Mouse (Mus musculus): ENCODE data around the gene St6galnac6. TPM values are rescaled to one million over a fixed set of nuclear protein-coding genes. Genes with fewer than 3 reads are reported as not detected.
A peak's percentile ranks its signal among the peaks of the same experiment; 100 is the strongest.

The St6galnac6 gene
- polyA plus RNA-seq, 1 experiment from 2014 or later, result 15.2 TPM

- Histone ChIP-seq H3K36me3 (ENCODE audit: control insufficient read depth, insufficient read depth, low read length) (no peaks in the 10 kb centered on the region), H3K4me1 (ENCODE audit: control insufficient read depth, insufficient read depth, low read length) (peaks cover 32% of the 10 kb centered on the region), H3K27me3 (replicated peaks; ENCODE audit: control insufficient read depth, insufficient read depth, low read length) (no peaks in the 10 kb centered on the region), H3K9me3 (ENCODE audit: control insufficient read depth, low read length) (peaks cover 3% of the 10 kb centered on the region; the same call in 1 of the 2 replicates), H3K4me3 (ENCODE audit: low read length) (peak overlapping the region; percentile 80), H3K4me2 (ENCODE audit: low read depth, low read length) (peak overlapping the region; percentile 82), H3K27ac (ENCODE audit: low read length) (peak overlapping the region; percentile 34), H3K9ac (ENCODE audit: low read depth, low read length) (peak overlapping the region; percentile 83)
- ATAC-seq, result peak; percentile 43
- 5% methylated on average over 25 of the region's 25 CpGs for WGBS
These were observed 8.8 kb downstream of the St6galnac6 start for GRCm38 (mm10) chr2:32608141-32608777.

- H3K27ac ChIP-seq (ENCODE audit: low read length), result peak overlapping the region; percentile 34
- H3K36me3 ChIP-seq (ENCODE audit: control insufficient read depth, insufficient read depth, low read length), result no peaks in the 10 kb centered on the region
- peak overlapping the region; percentile 80 for H3K4me3 ChIP-seq (ENCODE audit: low read length)
- no peaks in the 10 kb centered on the region for H3K27me3 ChIP-seq (replicated peaks; ENCODE audit: control insufficient read depth, insufficient read depth, low read length)
- peaks cover 3% of the 10 kb centered on the region; the same call in 1 of the 2 replicates for H3K9me3 ChIP-seq (ENCODE audit: control insufficient read depth, low read length)
- peak; percentile 15; the same call in 1 of the 2 replicates for ATAC-seq
- 47% methylated on average over 18 of the region's 18 CpGs for WGBS
- H3K9ac ChIP-seq (ENCODE audit: low read depth, low read length), result peak overlapping the region; percentile 83; the same call in 1 of the 2 replicates
- H3K4me2 ChIP-seq (ENCODE audit: low read depth, low read length), result peak overlapping the region; percentile 82
- H3K4me1 ChIP-seq (ENCODE audit: control insufficient read depth, insufficient read depth, low read length), result peaks cover 32% of the 10 kb centered on the region
These were observed 9.4 kb downstream of the St6galnac6 start for GRCm38 (mm10) chr2:32608778-32609435.

DNA sequence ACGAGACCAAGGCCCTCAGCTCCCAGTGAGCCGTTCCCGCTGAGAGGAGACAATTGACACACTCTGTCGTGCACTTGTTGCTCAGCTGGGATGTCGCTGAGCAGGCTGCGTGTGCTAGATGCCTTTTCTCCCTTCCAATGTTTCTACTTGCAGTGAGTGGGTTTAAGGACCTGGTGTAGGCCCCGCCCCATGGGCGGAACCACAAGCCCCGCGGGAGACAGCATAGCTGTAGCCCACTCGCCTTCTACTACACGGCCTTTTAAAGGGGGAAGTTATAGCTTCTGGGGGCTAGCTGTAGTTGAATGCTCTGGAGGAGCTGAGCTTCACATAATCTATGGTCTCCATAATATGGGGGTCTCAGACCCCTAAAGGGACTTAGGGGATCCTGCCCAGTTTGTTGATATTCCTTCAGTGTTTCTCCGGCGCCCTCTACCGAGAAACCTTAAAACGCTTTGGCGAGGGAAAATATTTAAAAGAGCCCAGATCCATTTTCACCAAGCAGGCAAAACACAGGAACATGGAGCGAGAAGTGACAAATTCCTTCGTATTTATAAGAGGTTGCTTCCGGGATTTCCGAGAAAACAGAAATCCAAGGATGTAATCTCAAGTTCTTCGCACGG lies 11.2 kb downstream of the St6galnac6 start:
- H3K9me3 ChIP-seq (ENCODE audit: control insufficient read depth, low read length), result peaks cover 3% of the 10 kb centered on the region; the same call in 1 of the 2 replicates
- H3K4me3 ChIP-seq (ENCODE audit: low read length), result peak overlapping the region; percentile 48
- peak overlapping the region; percentile 53; the same call in 1 of the 2 replicates for H3K9ac ChIP-seq (ENCODE audit: low read depth, low read length)
- peak overlapping the region; percentile 59 for H3K4me2 ChIP-seq (ENCODE audit: low read depth, low read length)
- peaks cover 32% of the 10 kb centered on the region for H3K4me1 ChIP-seq (ENCODE audit: control insufficient read depth, insufficient read depth, low read length)
- no peaks in the 10 kb centered on the region for H3K27me3 ChIP-seq (replicated peaks; ENCODE audit: control insufficient read depth, insufficient read depth, low read length)
- WGBS, result 12% methylated on average over 23 of the region's 23 CpGs
- H3K27ac ChIP-seq (ENCODE audit: low read length), result no peak overlapping the region
- ATAC-seq, result no peak
- H3K36me3 ChIP-seq (ENCODE audit: control insufficient read depth, insufficient read depth, low read length), result no peaks in the 10 kb centered on the region

DNA sequence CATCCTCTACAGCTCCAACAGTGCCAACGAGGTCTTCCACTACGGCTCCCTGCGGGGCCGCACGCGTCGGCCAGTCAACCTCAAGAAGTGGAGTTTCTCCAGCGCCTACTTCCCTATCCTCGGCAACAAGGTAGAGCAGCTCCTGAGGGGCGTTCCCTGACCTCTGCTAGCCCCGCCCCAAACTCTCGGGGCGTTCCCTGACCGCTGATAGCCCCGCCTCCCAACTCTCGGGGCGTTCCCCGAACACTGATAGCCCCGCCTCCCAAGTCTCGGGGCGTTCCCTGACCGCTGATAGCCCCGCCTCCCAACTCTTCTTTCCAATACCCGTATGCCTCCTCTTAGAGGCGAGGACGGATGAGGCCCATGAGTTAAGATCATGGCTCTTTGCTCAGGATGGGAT lies 12.8 kb downstream of the St6galnac6 start:
- H3K9ac ChIP-seq (ENCODE audit: low read depth, low read length), result no peak overlapping the region
- H3K27me3 ChIP-seq (replicated peaks; ENCODE audit: control insufficient read depth, insufficient read depth, low read length), result no peaks in the 10 kb centered on the region
- peaks cover 30% of the 10 kb centered on the region for H3K4me1 ChIP-seq (ENCODE audit: control insufficient read depth, insufficient read depth, low read length)
- 67% methylated on average over 26 of the region's 26 CpGs for WGBS
- H3K36me3 ChIP-seq (ENCODE audit: control insufficient read depth, insufficient read depth, low read length), result no peaks in the 10 kb centered on the region; the same call in 1 of the 2 replicates
- no peak overlapping the region for H3K4me3 ChIP-seq (ENCODE audit: low read length)
- H3K4me2 ChIP-seq (ENCODE audit: low read depth, low read length), result no peak overlapping the region
- no peak for ATAC-seq
- H3K9me3 ChIP-seq (ENCODE audit: control insufficient read depth, low read length), result no peaks in the 10 kb centered on the region
- no peak overlapping the region for H3K27ac ChIP-seq (ENCODE audit: low read length)

DNA sequence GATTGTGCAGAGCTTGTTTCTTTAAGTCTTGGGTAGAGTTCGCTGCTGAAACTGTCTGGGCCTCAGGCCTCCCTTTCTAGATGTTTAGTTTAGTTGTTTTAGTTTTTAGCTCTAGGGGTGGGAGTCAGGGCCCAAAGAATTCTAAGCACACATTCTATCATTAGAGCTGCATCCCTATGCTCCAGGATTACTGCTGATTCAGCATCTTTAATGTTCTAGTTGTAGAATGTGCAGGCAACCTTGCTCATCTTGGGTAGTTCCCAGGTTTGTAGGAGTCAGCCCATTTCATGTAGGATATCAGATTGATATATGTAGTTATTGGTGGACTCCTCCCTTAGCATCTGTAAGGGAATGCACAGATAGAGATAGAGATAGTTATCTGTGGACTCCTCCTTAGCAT lies 17.6 kb downstream of the St6galnac6 start:
- no peak overlapping the region for H3K9ac ChIP-seq (ENCODE audit: low read depth, low read length)
- H3K4me2 ChIP-seq (ENCODE audit: low read depth, low read length), result no peak overlapping the region
- no peak for ATAC-seq
- no peak overlapping the region for H3K27ac ChIP-seq (ENCODE audit: low read length)
- H3K9me3 ChIP-seq (ENCODE audit: control insufficient read depth, low read length), result no peaks in the 10 kb centered on the region
- peaks cover 6% of the 10 kb centered on the region; the same call in 1 of the 2 replicates for H3K36me3 ChIP-seq (ENCODE audit: control insufficient read depth, insufficient read depth, low read length)
- H3K27me3 ChIP-seq (replicated peaks; ENCODE audit: control insufficient read depth, insufficient read depth, low read length), result no peaks in the 10 kb centered on the region
- peaks cover 29% of the 10 kb centered on the region for H3K4me1 ChIP-seq (ENCODE audit: control insufficient read depth, insufficient read depth, low read length)
- no peak overlapping the region for H3K4me3 ChIP-seq (ENCODE audit: low read length)
- 97% methylated on average over 1 of the region's 1 CpGs for WGBS

- 93% methylated on average over 4 of the region's 4 CpGs for WGBS
- no peaks in the 10 kb centered on the region for H3K27me3 ChIP-seq (replicated peaks; ENCODE audit: control insufficient read depth, insufficient read depth, low read length)
- peaks cover 6% of the 10 kb centered on the region; the same call in 1 of the 2 replicates for H3K36me3 ChIP-seq (ENCODE audit: control insufficient read depth, insufficient read depth, low read length)
- peaks cover 29% of the 10 kb centered on the region for H3K4me1 ChIP-seq (ENCODE audit: control insufficient read depth, insufficient read depth, low read length)
- no peak overlapping the region for H3K4me2 ChIP-seq (ENCODE audit: low read depth, low read length)
- no peak overlapping the region for H3K4me3 ChIP-seq (ENCODE audit: low read length)
- H3K27ac ChIP-seq (ENCODE audit: low read length), result no peak overlapping the region
- H3K9me3 ChIP-seq (ENCODE audit: control insufficient read depth, low read length), result no peaks in the 10 kb centered on the region
- no peak overlapping the region for H3K9ac ChIP-seq (ENCODE audit: low read depth, low read length)
- ATAC-seq, result no peak
These were observed 18.1 kb downstream of the St6galnac6 start for GRCm38 (mm10) chr2:32617601-32618000.

- Histone ChIP-seq H3K9ac (ENCODE audit: low read depth, low read length) (no peak overlapping the region), H3K4me2 (ENCODE audit: low read depth, low read length) (no peak overlapping the region), H3K36me3 (ENCODE audit: control insufficient read depth, insufficient read depth, low read length) (peaks cover 6% of the 10 kb centered on the region; the same call in 1 of the 2 replicates), H3K9me3 (ENCODE audit: control insufficient read depth, low read length) (no peaks in the 10 kb centered on the region), H3K4me1 (ENCODE audit: control insufficient read depth, insufficient read depth, low read length) (peaks cover 29% of the 10 kb centered on the region), H3K27ac (ENCODE audit: low read length) (no peak overlapping the region), H3K27me3 (replicated peaks; ENCODE audit: control insufficient read depth, insufficient read depth, low read length) (no peaks in the 10 kb centered on the region), H3K4me3 (ENCODE audit: low read length) (no peak overlapping the region)
- 76% methylated on average over 9 of the region's 9 CpGs for WGBS
- no peak for ATAC-seq
These were observed 18.5 kb downstream of the St6galnac6 start for GRCm38 (mm10) chr2:32618051-32618450.

GRCm38 (mm10) chr2:32620682-32621516 lies 21.4 kb downstream of the St6galnac6 start:
- no peak overlapping the region for H3K4me3 ChIP-seq (ENCODE audit: low read length)
- peaks cover 45% of the 10 kb centered on the region for H3K4me1 ChIP-seq (ENCODE audit: control insufficient read depth, insufficient read depth, low read length)
- H3K9me3 ChIP-seq (ENCODE audit: control insufficient read depth, low read length), result no peaks in the 10 kb centered on the region
- peak overlapping the region; percentile 2; the same call in 1 of the 2 replicates for H3K4me2 ChIP-seq (ENCODE audit: low read depth, low read length)
- peak overlapping the region; percentile 48 for H3K9ac ChIP-seq (ENCODE audit: low read depth, low read length)
- peak overlapping the region; percentile 85 for H3K27ac ChIP-seq (ENCODE audit: low read length)
- peaks cover 6% of the 10 kb centered on the region; the same call in 1 of the 2 replicates for H3K36me3 ChIP-seq (ENCODE audit: control insufficient read depth, insufficient read depth, low read length)
- H3K27me3 ChIP-seq (replicated peaks; ENCODE audit: control insufficient read depth, insufficient read depth, low read length), result no peaks in the 10 kb centered on the region
- 13% methylated on average over 4 of the region's 4 CpGs for WGBS
- ATAC-seq, result peak; percentile 88
